Mouse (Mus musculus): ENCODE measurements around the gene Atg9a. TPM values are rescaled to one million over a fixed set of nuclear protein-coding genes. Genes with fewer than 3 reads are reported as not detected.

Gene Atg9a
- total and polyA plus RNA-seq, 3 experiments, result 7.8 to 26.1 TPM; not detected in 1

DNA sequence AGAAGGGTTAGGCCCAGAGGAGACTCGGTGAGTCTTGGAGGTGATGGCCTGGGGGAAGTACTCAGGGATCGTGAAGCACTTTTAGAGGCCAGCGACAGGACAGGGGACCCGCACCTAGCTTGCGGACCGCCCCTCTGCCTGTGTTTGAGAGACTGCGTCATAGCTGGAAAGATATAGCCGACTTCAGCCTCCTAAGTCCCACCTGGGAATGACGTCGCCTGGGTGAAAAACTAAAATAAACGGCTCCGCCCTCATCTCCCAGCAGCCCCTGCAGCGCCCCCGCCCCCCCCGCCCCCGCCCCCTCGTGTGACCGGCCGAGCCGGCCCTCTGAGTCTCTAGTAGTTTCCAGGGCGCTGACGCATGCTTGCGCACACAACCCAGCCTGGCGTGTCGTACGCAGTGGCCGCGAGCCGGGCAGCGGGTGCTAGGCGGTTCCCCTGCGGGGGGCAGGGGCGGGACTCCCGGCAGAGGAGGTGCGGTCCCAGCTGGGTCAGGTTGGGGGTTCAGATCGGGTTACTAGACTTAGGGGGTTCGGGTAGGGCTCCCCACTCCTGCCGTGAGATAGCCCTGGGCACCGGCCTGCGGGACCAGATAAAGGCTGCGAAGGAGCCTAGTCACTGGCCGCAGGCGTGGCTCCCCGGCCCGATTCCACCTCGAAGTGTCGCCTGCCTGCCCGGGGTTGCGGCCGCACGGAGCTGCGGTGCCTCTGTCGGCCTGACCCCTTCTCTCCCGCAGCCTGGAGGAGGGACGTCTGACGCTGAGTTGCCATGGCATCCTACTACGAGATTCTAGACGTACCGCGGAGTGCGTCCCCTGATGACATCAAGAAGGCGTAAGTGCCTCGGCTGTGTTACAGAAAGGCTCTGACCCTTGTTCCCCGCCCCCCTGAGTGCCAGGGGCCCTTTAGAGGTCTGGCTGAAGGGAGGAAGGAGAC is 44.4 kb upstream of the Atg9a start, which contains the start of gene Dnajb2:
TSS of gene Dnajb2 (plus strand) at position 290 of the 934 bp plus-strand sequence.
- Histone ChIP-seq H3K79me2 (ENCODE audit: control insufficient read depth, insufficient read depth, low read length, poor library complexity) (no peaks in the 10 kb centered on the region; the same call in 1 of the 2 replicates), H3K9ac (ENCODE audit: control insufficient read depth, low read depth, low read length, poor library complexity, severe bottlenecking) (peak within 1 kb of the TSS; percentile 68), H3K27me3 (ENCODE audit: control insufficient read depth in 1 of 2, insufficient read depth in 2 of 2, low read length in 2 of 2) (no peaks in the 10 kb centered on the region), H3K4me3 (ENCODE audit: control insufficient read depth in 1 of 2, insufficient read depth in 1 of 2, low read depth in 2 of 2, low read length in 2 of 2) (peak within 1 kb of the TSS; percentile 79 to 88), H3K27ac (ENCODE audit: control insufficient read depth, low read depth, low read length) (peak within 1 kb of the TSS; percentile 58), H3K36me3 (ENCODE audit: control insufficient read depth in 1 of 2, insufficient read depth in 2 of 2, low read length in 2 of 2) (peaks cover 0 to 13% of the 10 kb centered on the region in 2 experiments; a peak in 2 of 4 replicates), H3K4me1 (ENCODE audit: control insufficient read depth in 1 of 2, insufficient read depth in 2 of 2, low read length in 2 of 2) (peaks cover 10 to 11% of the 10 kb centered on the region in 2 experiments), H3K9me3 (replicated peaks; ENCODE audit: insufficient read depth, low read length) (no peaks in the 10 kb centered on the region)
- peak; percentile 90 for DNase-seq (ENCODE audit: low read depth, low spot score)
- peak; percentile 73 for TF ChIP-seq NELFE (IDR thresholded peaks at IDR 0.05; ENCODE audit: low read depth, low read length)
- TF ChIP-seq BHLHE40 (IDR thresholded peaks at IDR 0.05; ENCODE audit: borderline replicate concordance, low read depth, low read length), result peak; percentile 47; the same call in 1 of the 2 replicates
- TF ChIP-seq GABPA (IDR thresholded peaks at IDR 0.05; ENCODE audit: low read depth, low read length), result no peak
- TF ChIP-seq MXI1 (IDR thresholded peaks at IDR 0.05; ENCODE audit: low read depth, low read length), result peak; percentile 88
- TF ChIP-seq CHD2 (IDR thresholded peaks at IDR 0.05; ENCODE audit: low read length), result no peak
- TF ChIP-seq ELF1 (IDR thresholded peaks at IDR 0.05; ENCODE audit: low read depth, low read length), result no peak; the same call in 1 of the 2 replicates
- TF ChIP-seq RAD21 (IDR thresholded peaks at IDR 0.05; ENCODE audit: low read depth, low read length), result no peak
- 0 out of 2 replicates have a peak, but pooled peaks have one; percentile 36 for TF ChIP-seq TCF12 (IDR thresholded peaks at IDR 0.05; ENCODE audit: low read depth, low read length)
- no peak for TF ChIP-seq RCOR1 (IDR thresholded peaks at IDR 0.05; ENCODE audit: low read depth, low read length)
- TF ChIP-seq NRF1 (IDR thresholded peaks at IDR 0.05; ENCODE audit: insufficient read depth, low read depth, low read length, poor library complexity, severe bottlenecking), result peak; percentile 65
- no peak for TF ChIP-seq ZKSCAN1 (IDR thresholded peaks at IDR 0.05; ENCODE audit: low read depth, low read length)
- TF ChIP-seq UBTF (IDR thresholded peaks at IDR 0.05; ENCODE audit: borderline replicate concordance, insufficient read depth, low read depth, low read length), result no peak
- TF ChIP-seq SIN3A (IDR thresholded peaks at IDR 0.05; ENCODE audit: low read length), result peak; percentile 73
- TF ChIP-seq GATA1 (IDR thresholded peaks at IDR 0.05; ENCODE audit: low read depth, low read length), result no peak
- 0 out of 2 replicates have a peak, but pooled peaks have one; percentile 61 for TF ChIP-seq MYC (IDR thresholded peaks at IDR 0.05; ENCODE audit: low read depth, low read length)
- TF ChIP-seq EP300 (IDR thresholded peaks at IDR 0.05; ENCODE audit: low read depth in 1 of 2, low read length in 2 of 2), result peak in 1 of 2 experiments; percentile 51; a peak in 1 of 4 replicates
- TF ChIP-seq MAX (IDR thresholded peaks at IDR 0.05; ENCODE audit: low read length), result no peak; the same call in 1 of the 2 replicates
- TF ChIP-seq E2F4 (IDR thresholded peaks at IDR 0.05; ENCODE audit: borderline replicate concordance, low read depth, low read length), result no peak
- no peak for TF ChIP-seq POLR2AphosphoS5 (IDR thresholded peaks at IDR 0.05; ENCODE audit: borderline replicate concordance, low read depth, low read length)
- TF ChIP-seq CTCF (IDR thresholded peaks at IDR 0.05 in 2 of 3, conservative IDR thresholded peaks at IDR 0.05 in 1 of 3; ENCODE audit: control insufficient read depth in 1 of 3, insufficient read depth in 1 of 3, low read depth in 2 of 3, low read length in 3 of 3, poor library complexity in 1 of 3, severe bottlenecking in 1 of 3), result no peak
- TF ChIP-seq JUND (IDR thresholded peaks at IDR 0.05; ENCODE audit: low read depth, low read length), result no peak
- 0 out of 2 replicates have a peak, but pooled peaks have one; percentile 28 for TF ChIP-seq USF1 (IDR thresholded peaks at IDR 0.05; ENCODE audit: low read depth, low read length)
- no peak for TF ChIP-seq SMC3 (IDR thresholded peaks at IDR 0.05; ENCODE audit: low read depth, low read length)
- TF ChIP-seq USF2 (IDR thresholded peaks at IDR 0.05; ENCODE audit: borderline replicate concordance in 1 of 2, insufficient read depth in 1 of 2, low read depth in 1 of 2, low read length in 2 of 2), result no peak
- TF ChIP-seq MAFK (IDR thresholded peaks at IDR 0.05; ENCODE audit: borderline replicate concordance, low read depth, low read length), result no peak
- no peak for TF ChIP-seq ZNF384 (IDR thresholded peaks at IDR 0.05; ENCODE audit: low read depth, low read length)
- TF ChIP-seq MAZ (IDR thresholded peaks at IDR 0.05; ENCODE audit: low read depth, low read length), result no peak
- no peak for TF ChIP-seq MEF2A (IDR thresholded peaks at IDR 0.05; ENCODE audit: extremely low read depth, insufficient replicate concordance, low read depth, low read length, poor library complexity, severe bottlenecking)
- peak; percentile 77 for TF ChIP-seq POLR2AphosphoS2 (IDR thresholded peaks at IDR 0.05; ENCODE audit: low read length)
- TF ChIP-seq TAL1 (IDR thresholded peaks at IDR 0.05; ENCODE audit: low read length), result peak; percentile 77
- TF ChIP-seq HCFC1 (IDR thresholded peaks at IDR 0.05; ENCODE audit: low read depth, low read length), result peak; percentile 51
- TF ChIP-seq MYB (IDR thresholded peaks at IDR 0.05; ENCODE audit: low read depth, low read length), result peak; percentile 11; the same call in 1 of the 2 replicates
- peak; percentile 75 for TF ChIP-seq ZMIZ1 (IDR thresholded peaks at IDR 0.05; ENCODE audit: low read depth, low read length)
- no peak for TF ChIP-seq KAT2A (conservative IDR thresholded peaks at IDR 0.05; ENCODE audit: low read depth, low read length)
